Mouse (Mus musculus): ENCODE measurements around the gene Rlf.
A peak's percentile ranks its signal among the peaks of the same experiment; 100 is the strongest.
"Not testable (repeated sequence)": the region's sequence is repeated elsewhere in the genome, so short reads cannot be mapped to it uniquely, and the experiment has no call there.

Rlf gene

DNA sequence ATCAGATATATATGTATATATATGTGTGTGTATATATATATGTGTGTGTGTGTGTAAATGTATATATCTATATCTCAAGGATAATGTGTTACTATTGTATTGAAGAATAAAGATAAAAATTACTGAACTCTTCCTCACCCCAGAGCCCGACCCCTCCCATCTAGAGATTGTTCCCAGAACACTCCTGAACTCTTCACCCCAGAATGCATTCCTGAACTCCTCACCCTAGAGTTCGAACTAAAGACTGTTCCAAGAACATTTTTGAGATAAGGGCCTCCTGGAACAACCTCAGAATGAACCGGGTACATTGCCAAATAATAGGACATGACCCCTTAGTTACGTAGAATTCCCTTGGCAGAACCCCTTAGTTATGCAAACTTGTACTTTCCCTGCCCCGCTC is 48.2 kb downstream of the Rlf start:
- DNase-seq (ENCODE audit: low read depth, low spot score), result not testable (repeated sequence)

GRCm38 (mm10) chr4:121163501-121164030 is 51.3 kb downstream of the Rlf start:
- no peak for DNase-seq (ENCODE audit: low read depth, low spot score)

DNA sequence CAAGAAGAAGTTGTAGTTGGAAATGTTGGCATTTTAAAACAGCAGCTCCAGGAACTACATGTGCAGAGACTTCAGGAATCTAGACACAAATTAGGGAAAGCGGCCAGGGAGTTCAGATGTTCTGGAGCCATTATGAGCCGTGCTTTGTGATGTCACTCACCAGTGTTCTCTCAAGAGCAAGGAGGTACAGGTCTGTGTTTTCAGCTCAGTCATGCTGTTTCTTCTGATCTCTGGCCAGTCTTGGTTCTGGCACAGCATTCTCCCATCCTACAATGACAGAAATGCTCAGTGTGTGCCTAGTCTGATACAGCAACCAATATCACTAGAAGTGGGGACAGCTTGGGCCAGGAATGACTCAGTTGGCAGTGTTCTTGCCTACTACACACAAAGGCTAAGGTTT is 105.8 kb downstream of the Rlf start, which contains the start of gene Tmco2:
Tmco2 (minus strand) TSS at position 101 of the 400 bp plus-strand sequence.
- DNase-seq (ENCODE audit: low read depth, low spot score), result peak; percentile 8

GRCm38 (mm10) chr4:121103304-121103703 is 111.6 kb downstream of the Rlf start:
- DNase-seq (ENCODE audit: low read depth, low spot score), result no peak

DNA sequence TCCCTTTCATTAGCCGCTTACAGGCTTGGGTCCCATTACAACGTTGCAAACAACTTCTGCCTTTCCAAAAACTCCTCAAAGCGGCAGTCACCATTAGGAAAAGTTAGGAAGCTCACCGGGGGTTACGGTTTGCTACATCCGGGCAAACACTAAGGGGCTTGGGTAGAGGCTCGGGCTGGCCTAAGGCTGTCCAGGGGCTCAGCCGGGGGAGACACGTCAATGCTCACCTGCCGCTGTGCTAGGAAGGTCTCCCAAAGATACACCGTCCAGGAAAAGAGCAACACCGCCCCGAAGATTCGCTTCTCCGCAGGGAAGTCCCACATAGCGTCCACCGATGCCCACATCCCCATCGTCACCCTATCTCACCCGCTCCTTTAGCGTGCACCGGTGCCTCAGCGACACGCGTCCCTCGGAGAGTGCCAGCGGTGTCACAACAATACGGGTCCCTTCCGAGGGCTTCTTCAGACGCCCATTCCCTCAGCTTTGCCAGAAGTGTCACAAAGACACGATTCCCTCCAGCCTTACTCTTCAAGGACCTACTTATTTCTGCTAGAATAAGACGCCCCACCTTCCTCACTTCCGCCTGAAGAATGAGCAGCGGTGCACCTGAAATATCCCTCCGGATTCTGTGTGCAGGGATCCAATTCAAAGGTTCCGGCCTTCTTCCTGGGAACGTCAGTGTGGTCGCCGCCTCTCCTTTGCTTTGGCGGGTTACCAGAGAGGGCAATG is 117.1 kb downstream of the Rlf start, which contains the start of gene Zmpste24:
Zmpste24 (minus strand) TSS at position 592 of the 729 bp plus-strand sequence.
- peak; percentile 98 for DNase-seq (ENCODE audit: low read depth, low spot score)
